Mouse (Mus musculus) lung, postnatal 0 days (tissue): ENCODE measurements at regions not wholly inside any gene's neighbourhood (a gene's known extent, or its start where the extent isn't known, plus 50 kb on each side); places are given as distances from the start of the nearest gene placed in this dataset.

ENCODE experiments used
- ATAC-seq: fragments of 200-750 bp; cut with Nextera tagmentation; 2 replicates; pipeline ENCODE4 v1.8.0; 2017; ENCODE audit warnings: moderate library complexity
- DNase-seq: peaks from one replicate; pipeline ENCODE4 v3.0.0-alpha.2; 2016; ENCODE audit warnings: low spot score
- H3K27ac ChIP-seq: fragments of 300-500 bp; sonication (generic); 2 replicates; pipeline ENCODE4 v1.5.1; 2014; ENCODE audit warnings: antibody characterized with exemption, mild to moderate bottlenecking, low read length, mixed read lengths
- H3K27me3 ChIP-seq: fragments of 300-500 bp; sonication (generic); replicated peaks from 2 replicates; pipeline ENCODE4 v1.6.1; 2014; ENCODE audit warnings: low read length, mixed read lengths; ENCODE audit not compliant: insufficient read depth
- H3K36me3 ChIP-seq: fragments of 300-500 bp; sonication (generic); 2 replicates; pipeline ENCODE4 v1.6.1; 2014; ENCODE audit warnings: low read length, mixed read lengths; ENCODE audit not compliant: insufficient read depth
- H3K4me1 ChIP-seq: fragments of 300-500 bp; sonication (generic); 2 replicates; pipeline ENCODE4 v1.6.1; 2014; ENCODE audit warnings: antibody characterized with exemption, low read depth, low read length, mixed read lengths; ENCODE audit not compliant: insufficient read depth
- H3K4me2 ChIP-seq: fragments of 300-500 bp; sonication (generic); replicated peaks from 2 replicates; pipeline ENCODE4 v1.6.1; 2014; ENCODE audit warnings: low read depth, mild to moderate bottlenecking, low read length, moderate library complexity, mixed read lengths
- H3K4me3 ChIP-seq: fragments of 300-500 bp; sonication (generic); 2 replicates; pipeline ENCODE4 v1.5.1; 2014; ENCODE audit warnings: low read depth, low read length
- H3K9ac ChIP-seq: fragments of 300-500 bp; sonication (generic); replicated peaks from 2 replicates; pipeline ENCODE4 v1.6.1; 2014; ENCODE audit warnings: low read depth, mild to moderate bottlenecking
- H3K9me3 ChIP-seq: fragments of 300-500 bp; sonication (generic); 2 replicates; pipeline ENCODE4 v1.6.1; 2016; ENCODE audit warnings: low read length, mixed read lengths
- CTCF ChIP-seq: IDR thresholded peaks from 2 replicates; pipeline ENCODE4 v1.5.1; 2016; ENCODE audit warnings: antibody characterized with exemption, mild to moderate bottlenecking
- EP300 ChIP-seq: IDR thresholded peaks from 2 replicates; pipeline ENCODE4 v1.6.1; 2016; ENCODE audit warnings: antibody characterized with exemption, mild to moderate bottlenecking, control low read depth
- WGBS: fragments of 180-500 bp; shearing (Covaris S2); extraction: QIAGEN DNeasy Blood & Tissue Kit; methylation state at CpG from one replicate; pipeline ENCODE4 v1.1.7; 2014; 5-methylcytosine and 5-hydroxymethylcytosine counted together

- ATAC-seq: no peak
- 62% methylated on average over 7 of the region's 7 CpGs for WGBS
Observed at GRCm38 (mm10) chr7:136357011-136357410, 537.4 kb upstream of the Mgmt start.

DNA sequence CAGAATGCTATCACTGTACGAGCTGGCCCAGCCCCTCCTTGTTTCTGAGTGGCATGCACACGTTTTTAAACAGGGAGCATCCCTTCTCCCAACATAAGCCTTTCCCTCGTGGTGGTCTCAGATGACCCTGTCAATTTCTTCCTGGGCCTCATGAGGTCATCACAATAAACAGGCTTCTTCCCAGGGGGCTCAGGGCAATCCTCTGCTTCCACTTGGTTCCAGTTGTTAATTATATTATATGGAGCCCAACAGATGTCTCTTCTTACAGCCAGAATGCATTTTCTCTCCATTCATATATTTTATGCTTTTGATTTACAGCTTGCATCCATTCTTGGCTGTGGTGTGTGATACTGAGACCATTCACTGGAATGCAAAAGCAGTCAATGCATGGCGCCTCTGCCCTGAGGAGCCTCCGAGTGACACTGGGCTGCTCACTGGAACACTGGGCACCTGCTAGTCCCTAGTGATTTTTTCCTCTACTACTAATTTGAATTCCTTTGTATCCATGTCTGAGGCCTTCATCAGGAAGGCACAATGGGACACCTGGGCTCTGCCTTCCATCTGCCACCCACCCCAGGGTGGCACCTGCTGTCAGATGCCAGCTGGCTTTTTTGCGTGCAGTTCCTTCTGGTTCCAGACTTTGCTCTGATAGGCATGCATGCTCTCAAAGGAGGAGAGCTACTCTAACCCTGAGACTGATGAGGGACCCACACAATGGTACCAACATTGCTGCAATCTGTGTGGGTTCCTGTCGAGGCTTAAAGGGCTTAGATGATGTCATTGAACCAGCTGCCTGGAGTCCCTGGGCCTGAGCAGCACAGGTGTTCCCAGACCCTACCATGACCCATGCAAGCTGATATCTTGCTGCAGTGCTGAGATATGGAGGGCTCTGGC is 528.8 kb upstream of the Mgmt start:
- Histone ChIP-seq H3K4me2 (no peak overlapping the region), H3K9me3 (no peaks in the 10 kb centered on the region), H3K27me3 (no peaks in the 10 kb centered on the region), H3K27ac (no peak overlapping the region), H3K9ac (no peak overlapping the region), H3K4me1 (no peaks in the 10 kb centered on the region), H3K36me3 (no peaks in the 10 kb centered on the region), H3K4me3 (no peak overlapping the region)
- ATAC-seq (no peak), DNase-seq (no peak)
- TF ChIP-seq EP300: no peak
- WGBS: 55% methylated on average over 7 of the region's 7 CpGs

More at GRCm38 (mm10) chr7:136357011-136357410, 537.4 kb upstream of the Mgmt start:
- TF ChIP-seq CTCF (no peak), EP300 (no peak)
- Histone ChIP-seq H3K4me2 (no peak overlapping the region), H3K4me1 (no peaks in the 10 kb centered on the region), H3K36me3 (no peaks in the 10 kb centered on the region), H3K27me3 (no peaks in the 10 kb centered on the region), H3K9me3 (no peaks in the 10 kb centered on the region), H3K4me3 (no peak overlapping the region), H3K9ac (no peak overlapping the region), H3K27ac (no peak overlapping the region)
- no peak for DNase-seq

- ATAC-seq: no peak
- no peak overlapping the region for H3K27ac ChIP-seq
- H3K4me3 ChIP-seq: no peak overlapping the region
- no peaks in the 10 kb centered on the region for H3K4me1 ChIP-seq
- H3K9ac ChIP-seq: no peak overlapping the region
- no peaks in the 10 kb centered on the region for H3K27me3 ChIP-seq
- H3K9me3 ChIP-seq: no peaks in the 10 kb centered on the region
- H3K36me3 ChIP-seq: no peaks in the 10 kb centered on the region
- DNase-seq: no peak
- TF ChIP-seq CTCF (peak; percentile 14; the same call in 1 of the 2 replicates), EP300 (no peak)
- 65% methylated on average over 3 of the region's 3 CpGs for WGBS
- H3K4me2 ChIP-seq: no peak overlapping the region
Observed at GRCm38 (mm10) chr7:136377259-136377658, 517.2 kb upstream of the Mgmt start.

DNA sequence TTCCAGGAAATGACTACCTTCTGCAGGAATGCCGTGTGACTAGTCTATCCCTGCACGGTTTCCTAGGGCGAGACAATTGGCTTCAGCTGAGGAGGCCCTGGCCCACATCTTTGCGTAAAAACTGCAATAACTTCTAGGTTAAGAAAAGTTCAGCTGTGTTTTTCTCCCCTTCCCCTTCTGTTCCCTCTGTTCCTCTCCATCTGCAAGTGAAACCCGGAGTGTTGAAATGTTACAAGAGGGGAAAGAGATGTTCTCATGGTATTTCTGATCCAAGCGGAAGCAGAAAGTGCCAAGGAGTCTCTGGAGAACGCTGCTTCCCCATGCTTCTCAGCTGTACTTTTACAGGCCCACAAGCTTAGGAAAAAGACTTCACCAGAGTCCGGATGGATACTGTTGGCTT is 516.7 kb upstream of the Mgmt start:
- Histone ChIP-seq H3K4me1 (no peaks in the 10 kb centered on the region), H3K9me3 (no peaks in the 10 kb centered on the region), H3K9ac (no peak overlapping the region), H3K4me2 (no peak overlapping the region), H3K27ac (no peak overlapping the region), H3K36me3 (no peaks in the 10 kb centered on the region), H3K4me3 (no peak overlapping the region), H3K27me3 (no peaks in the 10 kb centered on the region)
- no peak for TF ChIP-seq EP300
- TF ChIP-seq CTCF: no peak
- ATAC-seq: no peak
- 42% methylated on average over 8 of the region's 8 CpGs for WGBS
- DNase-seq: peak; percentile 11

DNA sequence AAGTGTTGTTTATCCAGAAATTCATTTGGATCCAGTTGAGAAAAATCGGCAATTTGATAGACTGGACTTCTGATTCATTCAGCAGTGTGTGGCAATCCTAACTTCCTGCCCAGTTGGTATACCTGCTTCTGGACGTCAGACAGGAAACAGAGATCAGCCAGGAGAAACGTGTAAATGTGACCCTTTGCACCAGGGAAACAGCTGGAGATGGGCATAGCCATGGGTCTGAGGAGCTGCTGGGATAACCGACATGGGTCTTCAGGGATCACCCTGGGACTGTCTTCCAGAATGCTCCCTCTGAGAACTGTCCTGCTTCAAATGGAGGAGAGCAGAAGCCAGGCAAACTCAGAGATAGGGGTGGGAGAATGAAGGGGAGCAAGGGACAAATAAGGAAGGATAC is 516.1 kb upstream of the Mgmt start:
- TF ChIP-seq CTCF (no peak), EP300 (no peak)
- Histone ChIP-seq H3K4me2 (no peak overlapping the region), H3K9ac (no peak overlapping the region), H3K4me1 (no peaks in the 10 kb centered on the region), H3K36me3 (no peaks in the 10 kb centered on the region), H3K9me3 (no peaks in the 10 kb centered on the region), H3K27me3 (no peaks in the 10 kb centered on the region), H3K4me3 (no peak overlapping the region), H3K27ac (no peak overlapping the region)
- DNase-seq: no peak
- 33% methylated on average over 4 of the region's 4 CpGs for WGBS
- ATAC-seq: no peak

GRCm38 (mm10) chr7:136379319-136379718 is 515.1 kb upstream of the Mgmt start:
- Histone ChIP-seq H3K4me3 (no peak overlapping the region), H3K4me2 (no peak overlapping the region), H3K9me3 (no peaks in the 10 kb centered on the region), H3K4me1 (no peaks in the 10 kb centered on the region), H3K27me3 (no peaks in the 10 kb centered on the region), H3K36me3 (no peaks in the 10 kb centered on the region), H3K9ac (no peak overlapping the region), H3K27ac (no peak overlapping the region)
- DNase-seq: no peak
- WGBS: 48% methylated on average over 7 of the region's 7 CpGs
- ATAC-seq: no peak
- TF ChIP-seq CTCF: no peak
- no peak for TF ChIP-seq EP300
